Mouse (Mus musculus) splenic B cell, adult 2 months (primary cell): ENCODE results near the gene Ccng2.
A peak's percentile ranks its signal among the peaks of the same experiment; 100 is the strongest.

ENCODE experiments used
- DNase-seq: peaks from one replicate; pipeline ENCODE4 v3.0.0-alpha.2; 2011; ENCODE audit warnings: low read depth, low spot score
- H3K27me3 ChIP-seq: 2 replicates; pipeline ENCODE4 v1.6.1; 2012; ENCODE audit warnings: mild to moderate bottlenecking, low read length, moderate library complexity, mixed read lengths; ENCODE audit not compliant: control insufficient read depth, poor library complexity, insufficient read depth, severe bottlenecking
- H3K36me3 ChIP-seq: 2 replicates; pipeline ENCODE4 v1.6.1; 2012; ENCODE audit warnings: mild to moderate bottlenecking, low read length, moderate library complexity, mixed read lengths; ENCODE audit not compliant: control insufficient read depth, poor library complexity, insufficient read depth, severe bottlenecking

Gene Ccng2

DNA sequence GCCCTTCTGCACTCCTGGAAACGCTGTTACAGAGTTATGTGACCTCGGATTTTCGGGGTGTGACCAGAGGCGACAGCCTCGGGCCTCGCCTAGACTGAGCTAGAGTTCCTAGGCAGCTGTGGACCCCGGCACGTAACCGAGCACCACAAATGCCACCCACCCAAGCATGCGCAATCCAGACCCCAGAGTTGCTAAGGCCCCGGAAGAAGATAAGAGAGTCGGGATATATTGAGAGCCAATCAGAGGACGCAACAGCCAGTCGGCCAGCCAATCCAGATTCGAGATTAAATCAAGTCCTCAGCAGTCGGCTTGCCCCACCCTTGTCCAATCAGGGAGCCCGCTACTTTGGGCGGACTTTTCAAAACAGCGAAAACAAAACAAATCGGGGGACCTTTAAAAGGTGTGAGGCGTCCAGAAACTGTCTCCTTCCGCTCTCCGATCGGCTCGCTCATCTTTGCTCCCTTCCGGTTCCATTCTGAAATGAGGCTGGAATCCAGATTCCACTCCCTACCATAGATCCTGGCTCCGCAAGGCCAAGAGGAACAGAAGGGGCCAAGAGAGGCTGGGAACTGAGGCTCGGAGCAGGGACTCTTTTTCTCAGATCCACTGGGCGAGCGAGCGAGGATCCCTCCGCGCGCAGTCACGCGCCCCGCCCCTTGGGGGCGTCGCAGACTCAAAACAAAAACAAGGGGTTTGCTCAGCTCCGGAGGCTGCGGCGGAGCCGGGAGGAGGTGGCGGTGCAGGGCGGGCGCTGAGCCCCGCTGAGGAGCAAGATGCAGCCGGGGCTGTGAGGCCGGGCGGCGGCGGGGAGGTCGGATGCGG, at the start of gene Ccng2:
TSS of gene Ccng2 (plus strand) at position 375 of the 822 bp plus-strand sequence.
- DNase-seq, result peak; percentile 99

DNA sequence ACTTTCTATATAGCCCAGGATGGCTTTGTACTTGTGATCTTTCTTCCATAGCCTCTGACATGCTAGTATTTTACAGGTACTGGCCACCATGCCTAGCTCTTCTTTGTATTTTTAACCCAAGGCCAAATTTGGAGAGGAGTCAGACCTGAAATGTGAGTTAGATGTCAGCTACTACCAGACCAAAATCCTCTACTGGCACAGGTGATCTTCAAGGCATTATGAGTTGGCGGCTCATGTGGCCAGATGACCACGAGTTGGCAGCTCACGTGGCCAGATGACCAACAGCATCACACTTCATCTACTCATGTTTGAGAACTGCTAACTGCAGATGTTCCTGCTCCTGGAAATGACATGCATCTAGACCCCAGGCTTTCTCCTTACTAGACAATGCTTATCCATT, 48.7 kb upstream of the Ccng2 start:
- peaks cover 2% of the 10 kb centered on the region; the same call in 1 of the 2 replicates for H3K36me3 ChIP-seq
- no peak for DNase-seq
- no peaks in the 10 kb centered on the region for H3K27me3 ChIP-seq

More for the DNA sequence above, at the start of gene Ccng2:
- Histone ChIP-seq H3K36me3 (peaks cover 8% of the 10 kb centered on the region), H3K27me3 (no peaks in the 10 kb centered on the region)

GRCm38 (mm10) chr5:93221661-93222060, 45.4 kb upstream of the Ccng2 start:
- no peak for DNase-seq
- H3K36me3 ChIP-seq, result peaks cover 2% of the 10 kb centered on the region; the same call in 1 of the 2 replicates

GRCm38 (mm10) chr5:93224549-93224948, 42.5 kb upstream of the Ccng2 start:
- DNase-seq, result no peak
- Histone ChIP-seq H3K36me3 (no peaks in the 10 kb centered on the region), H3K27me3 (no peaks in the 10 kb centered on the region)

More at GRCm38 (mm10) chr5:93221661-93222060, 45.4 kb upstream of the Ccng2 start:
- no peaks in the 10 kb centered on the region for H3K27me3 ChIP-seq

GRCm38 (mm10) chr5:93227157-93227556, 39.9 kb upstream of the Ccng2 start:
- DNase-seq, result no peak
- H3K36me3 ChIP-seq, result no peaks in the 10 kb centered on the region
- H3K27me3 ChIP-seq, result no peaks in the 10 kb centered on the region

GRCm38 (mm10) chr5:93229527-93229926, 37.5 kb upstream of the Ccng2 start:
- peak; percentile 48 for DNase-seq
- Histone ChIP-seq H3K27me3 (no peaks in the 10 kb centered on the region), H3K36me3 (no peaks in the 10 kb centered on the region)

- H3K36me3 ChIP-seq, result no peaks in the 10 kb centered on the region
- no peak for DNase-seq
- H3K27me3 ChIP-seq, result no peaks in the 10 kb centered on the region
These were observed 35.3 kb upstream of the Ccng2 start for GRCm38 (mm10) chr5:93231721-93232120.

DNA sequence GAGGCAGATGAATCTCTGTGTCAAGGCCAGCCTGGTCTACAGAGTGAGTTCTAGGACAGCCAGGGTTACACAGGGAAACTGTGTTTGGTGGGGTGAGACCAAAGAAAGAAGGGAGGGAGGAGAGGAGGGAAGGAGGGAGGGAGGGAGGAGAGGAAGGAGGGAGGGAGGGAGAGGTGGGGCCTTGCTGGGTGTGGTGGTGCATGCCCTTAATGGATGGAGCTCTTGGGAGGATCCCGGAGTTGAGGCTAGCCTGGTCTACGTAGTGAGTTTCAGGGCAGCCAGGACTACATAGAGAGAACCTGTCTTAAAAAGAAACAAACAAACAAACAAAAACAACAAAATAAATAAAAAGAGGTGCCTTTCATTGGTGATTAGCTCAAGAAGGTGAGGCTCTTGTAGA, 34.2 kb upstream of the Ccng2 start:
- Histone ChIP-seq H3K27me3 (no peaks in the 10 kb centered on the region), H3K36me3 (no peaks in the 10 kb centered on the region)
- no peak for DNase-seq

DNA sequence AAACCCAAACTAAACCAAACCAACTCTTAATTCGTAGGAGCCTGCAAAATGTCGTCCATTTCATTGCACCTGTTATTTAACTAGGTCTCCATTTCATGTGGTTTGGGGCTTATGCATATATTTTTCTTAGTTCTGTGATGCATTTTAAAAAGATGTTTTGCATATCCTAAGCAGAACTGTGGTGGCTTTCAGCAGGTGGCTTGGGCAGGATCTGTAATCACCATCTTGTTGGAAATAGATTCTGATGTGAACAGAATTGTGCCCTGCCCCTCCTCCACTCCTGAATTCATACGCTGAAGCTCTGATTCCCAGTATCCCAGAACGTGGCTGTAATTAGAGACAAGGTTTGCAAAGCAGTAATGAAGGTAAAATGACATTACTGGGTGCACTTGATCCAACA, 32.9 kb upstream of the Ccng2 start:
- peak; percentile 47 for DNase-seq
- Histone ChIP-seq H3K36me3 (no peaks in the 10 kb centered on the region), H3K27me3 (no peaks in the 10 kb centered on the region)

- no peak for DNase-seq
- no peaks in the 10 kb centered on the region for H3K36me3 ChIP-seq
- no peaks in the 10 kb centered on the region for H3K27me3 ChIP-seq
These were observed 32.5 kb upstream of the Ccng2 start for GRCm38 (mm10) chr5:93234605-93235004.

DNA sequence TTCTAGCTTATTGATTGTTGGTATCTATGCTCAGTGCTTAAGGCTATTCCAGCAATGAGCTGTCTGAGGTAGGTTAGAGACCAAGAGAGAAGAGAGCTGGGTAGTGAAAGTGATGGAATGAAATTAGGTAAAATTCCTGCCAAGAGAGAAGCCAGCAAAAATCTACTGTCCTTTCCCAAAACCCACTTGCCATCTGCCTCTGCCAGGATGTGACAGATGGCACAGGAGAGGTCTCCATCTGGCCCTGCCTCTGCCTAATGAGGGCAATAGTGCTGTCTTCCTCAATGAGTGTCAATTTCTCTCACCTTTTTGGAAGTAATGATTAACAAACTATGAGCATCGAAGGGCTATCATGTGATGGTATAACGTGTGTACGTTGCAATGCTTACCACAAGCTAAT, 31.2 kb upstream of the Ccng2 start:
- no peaks in the 10 kb centered on the region for H3K36me3 ChIP-seq
- no peak for DNase-seq
- H3K27me3 ChIP-seq, result no peaks in the 10 kb centered on the region

DNA sequence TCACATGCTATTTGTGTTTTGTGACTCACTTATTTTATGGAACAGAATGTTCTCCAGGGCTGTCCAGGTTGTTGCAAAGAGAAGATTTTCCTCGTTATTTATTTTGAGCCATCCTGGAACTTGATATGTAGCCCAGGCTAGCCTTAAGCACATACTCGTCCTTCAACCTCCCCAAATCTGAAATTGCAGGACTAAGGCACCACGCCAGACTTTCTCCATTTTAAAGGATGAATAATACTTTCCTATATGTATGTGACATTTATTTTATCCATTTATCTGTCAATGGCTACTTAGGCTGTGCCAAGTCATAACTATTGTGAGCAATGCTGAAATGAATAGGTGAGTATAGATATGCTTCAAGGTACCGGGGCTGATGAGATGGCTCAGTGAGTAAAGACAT, 30.5 kb upstream of the Ccng2 start:
- no peaks in the 10 kb centered on the region for H3K27me3 ChIP-seq
- no peaks in the 10 kb centered on the region for H3K36me3 ChIP-seq
- DNase-seq, result no peak

- Histone ChIP-seq H3K36me3 (no peaks in the 10 kb centered on the region), H3K27me3 (no peaks in the 10 kb centered on the region)
- peak; percentile 32 for DNase-seq
These were observed 27.2 kb upstream of the Ccng2 start for GRCm38 (mm10) chr5:93239590-93240544.

- Histone ChIP-seq H3K27me3 (no peaks in the 10 kb centered on the region; the same call in 1 of the 2 replicates), H3K36me3 (no peaks in the 10 kb centered on the region)
- DNase-seq, result no peak
These were observed 21.8 kb upstream of the Ccng2 start for GRCm38 (mm10) chr5:93245280-93245679.
